Mouse (Mus musculus) MN1 (cell line): ENCODE data around the gene 6430628N08Rik.

Experiments
- DNase-seq: peaks from one replicate; pipeline ENCODE4 v3.0.0-alpha.2; 2016; ENCODE audit warnings: low spot score

Gene 6430628N08Rik

GRCm38 (mm10) chr4:115890553-115890952 is at the start of gene 6430628N08Rik:
Gene 6430628N08Rik, plus strand, starts transcription at chr4:115890665.
- peak; percentile 21 for DNase-seq

- no peak for DNase-seq
Observed at GRCm38 (mm10) chr4:115840842-115841241, 49.6 kb upstream of the 6430628N08Rik start.

- no peak for DNase-seq
Observed at GRCm38 (mm10) chr4:115846656-115847055, 43.8 kb upstream of the 6430628N08Rik start.

GRCm38 (mm10) chr4:115847377-115847776 is 43.1 kb upstream of the 6430628N08Rik start:
- DNase-seq = peak; percentile 62

- DNase-seq = no peak
Observed at GRCm38 (mm10) chr4:115848083-115848482, 42.4 kb upstream of the 6430628N08Rik start.

GRCm38 (mm10) chr4:115848990-115849677 is 41.3 kb upstream of the 6430628N08Rik start:
- DNase-seq = no peak

GRCm38 (mm10) chr4:115850111-115850510 is 40.4 kb upstream of the 6430628N08Rik start:
- no peak for DNase-seq

- no peak for DNase-seq
Observed at GRCm38 (mm10) chr4:115850631-115851030, 39.8 kb upstream of the 6430628N08Rik start.

- DNase-seq = no peak
Observed at GRCm38 (mm10) chr4:115851569-115851968, 38.9 kb upstream of the 6430628N08Rik start.

- DNase-seq = no peak
Observed at GRCm38 (mm10) chr4:115855100-115855499, 35.4 kb upstream of the 6430628N08Rik start.

- no peak for DNase-seq
Observed at GRCm38 (mm10) chr4:115855609-115856008, 34.9 kb upstream of the 6430628N08Rik start.

GRCm38 (mm10) chr4:115856282-115856681 is 34.2 kb upstream of the 6430628N08Rik start:
- no peak for DNase-seq

- DNase-seq = peak; percentile 10
Observed at GRCm38 (mm10) chr4:115857293-115857883, 33.1 kb upstream of the 6430628N08Rik start.

- no peak for DNase-seq
Observed at GRCm38 (mm10) chr4:115863352-115863751, 27.1 kb upstream of the 6430628N08Rik start.

- DNase-seq = no peak
Observed at GRCm38 (mm10) chr4:115863880-115864279, 26.6 kb upstream of the 6430628N08Rik start.

- DNase-seq = no peak
Observed at GRCm38 (mm10) chr4:115869512-115870210, 20.8 kb upstream of the 6430628N08Rik start.

- DNase-seq = no peak
Observed at GRCm38 (mm10) chr4:115873231-115873630, 17.2 kb upstream of the 6430628N08Rik start.

- no peak for DNase-seq
Observed at GRCm38 (mm10) chr4:115878216-115878678, 12.2 kb upstream of the 6430628N08Rik start.

- DNase-seq = no peak
Observed at GRCm38 (mm10) chr4:115878828-115879227, 11.6 kb upstream of the 6430628N08Rik start.

GRCm38 (mm10) chr4:115881183-115881582 is 9.3 kb upstream of the 6430628N08Rik start:
- no peak for DNase-seq

GRCm38 (mm10) chr4:115882195-115882594 is 8.3 kb upstream of the 6430628N08Rik start:
- peak; percentile 56 for DNase-seq

GRCm38 (mm10) chr4:115884022-115884421 is 6.4 kb upstream of the 6430628N08Rik start, which contains the start of gene Kncn:
Gene Kncn, plus strand, starts transcription at chr4:115884400.
- DNase-seq = no peak

GRCm38 (mm10) chr4:115885846-115886245 is 4.6 kb upstream of the 6430628N08Rik start:
- DNase-seq = no peak
